10 mouse cellular contexts compared by ENCODE assay signal in the genomic region with DNA sequence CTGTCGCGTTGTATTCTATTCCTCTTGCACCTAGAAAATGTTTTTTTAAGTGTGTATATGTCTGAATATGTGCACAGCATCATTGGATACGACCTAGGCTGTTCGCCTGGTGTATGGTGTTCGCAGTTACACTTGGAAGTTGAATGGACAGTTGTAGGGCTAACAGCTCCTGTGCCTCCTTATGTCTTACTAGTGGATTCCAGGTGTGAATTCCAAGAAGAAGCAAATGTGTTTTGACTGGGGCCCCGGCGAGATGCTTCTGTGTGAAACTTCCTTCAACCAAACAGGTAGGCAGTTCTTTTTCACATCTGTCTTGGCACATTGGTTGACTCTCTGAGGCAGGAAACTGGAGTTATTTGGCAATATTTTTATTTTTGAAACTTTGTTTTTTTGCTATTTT. TPM values are rescaled to one million over a fixed set of nuclear protein-coding genes. Genes with fewer than 3 reads are reported as not detected.
DNase-seq lines count a peak whose midpoint lies in the region; ATAC-seq and TF ChIP-seq lines count a peak whose summit lies in the region.
"Had no signal": no experiment of that assay in that cellular context is flagged by ENCODE, and none has a peak within 500 bp of the region (broad histone marks: within the 10 kb centered on the region; RNA-seq: fewer than 3 reads in every experiment).

No protein-coding gene starts in this region.

- WGBS in cerebellum, adult 2 months: 12% methylated on average over 7 of the region's 7 CpGs
- 8% methylated on average over 7 of the region's 7 CpGs for WGBS in liver, embryonic 12.5 days (ENCODE audit: insufficient replicate concordance)

- H3K36me3 ChIP-seq in testis, adult 2 months (ENCODE audit: control insufficient read depth, insufficient read depth, low read length): peaks cover 4% of the 10 kb centered on the region
- H3K36me3 ChIP-seq in liver, embryonic 12.5 days: peaks cover 44% of the 10 kb centered on the region

- no peak for DNase-seq in cerebellum, adult 2 months
- DNase-seq in cerebellum, postnatal 36 days: no peak
- DNase-seq in testis, postnatal 10 days (ENCODE audit: low spot score): no peak
- no peak for DNase-seq in spleen, postnatal 14 days (ENCODE audit: low spot score in 2 of 2)
- DNase-seq in lung, postnatal 4 days: no peak
- no peak for DNase-seq in adrenal gland, postnatal 36 days
- DNase-seq: cerebellum, adult 8-10 months; thymus, adult 2 months had no signal

- H3K9ac ChIP-seq in liver, embryonic 12.5 days: peak overlapping the region; percentile 86

- H3K27me3 ChIP-seq in cerebellum, adult 2 months (ENCODE audit: control insufficient read depth, insufficient read depth, low read length): no peaks in the 10 kb centered on the region
- no peaks in the 10 kb centered on the region for H3K27me3 ChIP-seq in testis, adult 2 months (ENCODE audit: control insufficient read depth, insufficient read depth, low read length)
- H3K27me3 ChIP-seq in liver, embryonic 12.5 days (replicated peaks): no peaks in the 10 kb centered on the region

- no peak overlapping the region for H3K27ac ChIP-seq in cerebellum, adult 2 months (ENCODE audit: insufficient read depth, low read length)
- H3K27ac ChIP-seq in testis, adult 2 months (ENCODE audit: control insufficient read depth, insufficient read depth, low read depth, low read length): no peak overlapping the region; the same call in 1 of the 2 replicates
- peak overlapping the region; percentile 88 for H3K27ac ChIP-seq in liver, embryonic 12.5 days

- TF ChIP-seq CTCF in cerebellum, adult 2 months (IDR thresholded peaks at IDR 0.05; ENCODE audit: borderline replicate concordance, insufficient read depth, low read depth, low read length): no peak
- no peak for TF ChIP-seq CTCF in testis, adult 2 months (IDR thresholded peaks at IDR 0.05; ENCODE audit: control insufficient read depth, insufficient read depth, insufficient replicate concordance, low read depth, low read length)

- no peak for TF ChIP-seq POLR2A in cerebellum, adult 2 months (IDR thresholded peaks at IDR 0.05; ENCODE audit: borderline replicate concordance, insufficient read depth, low read length)
- TF ChIP-seq POLR2A in testis, adult 2 months (IDR thresholded peaks at IDR 0.05; ENCODE audit: control insufficient read depth, low read depth, low read length): no peak

- no peak for ATAC-seq in liver, embryonic 12.5 days

- H3K4me1 ChIP-seq in cerebellum, adult 2 months (ENCODE audit: control insufficient read depth, insufficient read depth, low read length): no peaks in the 10 kb centered on the region
- H3K4me1 ChIP-seq in testis, adult 2 months (ENCODE audit: control insufficient read depth, insufficient read depth, low read length): no peaks in the 10 kb centered on the region; the same call in 1 of the 2 replicates
- peaks cover 40% of the 10 kb centered on the region for H3K4me1 ChIP-seq in liver, embryonic 12.5 days

- no peaks in the 10 kb centered on the region for H3K9me3 ChIP-seq in liver, embryonic 12.5 days (replicated peaks)

- peak overlapping the region; percentile 89 for H3K4me3 ChIP-seq in cerebellum, adult 2 months (replicated peaks; ENCODE audit: insufficient read depth, low read depth, low read length)
- peak overlapping the region; percentile 97; the same call in 1 of the 2 replicates for H3K4me3 ChIP-seq in testis, adult 2 months (ENCODE audit: control insufficient read depth, low read depth, low read length)
- H3K4me3 ChIP-seq in liver, embryonic 12.5 days: peak overlapping the region; percentile 96

- peak overlapping the region; percentile 78 for H3K4me2 ChIP-seq in liver, embryonic 12.5 days

RNA-seq across cellular contexts. Expression of a gene that starts 0.7 kb away (rescaled TPM):
- 93.2 and 104 TPM in 2 replicates for polyA plus RNA-seq in cerebellum, adult 2 months (2012; rRNA removed)
- 36.3 and 42.6 TPM in 2 replicates for polyA plus RNA-seq in testis, adult 2 months (2012; rRNA removed)
- polyA plus RNA-seq in liver, embryonic 12.5 days (2016; fragmentation: Nextera tagmentation; extraction: Ambion mirVana): 202 and 216 TPM in 2 replicates
- 10 to 100 TPM; 44.0 to 44.8 TPM for total RNA-seq in adrenal gland, postnatal 36 days (2021)

RNA-seq across cellular contexts. Expression of a gene that starts 28.9 kb away (rescaled TPM):
- 260 and 273 TPM in 2 replicates for polyA plus RNA-seq in cerebellum, adult 2 months (2012; rRNA removed)
- 50.6 and 72.2 TPM in 2 replicates for polyA plus RNA-seq in testis, adult 2 months (2012; rRNA removed)
- 574 and 585 TPM in 2 replicates for polyA plus RNA-seq in liver, embryonic 12.5 days (2016; fragmentation: Nextera tagmentation; extraction: Ambion mirVana)
- 100 to 1,000 TPM; 248 to 259 TPM for total RNA-seq in adrenal gland, postnatal 36 days (2021)

RNA-seq across cellular contexts. Expression of a gene that starts 38.8 kb away (rescaled TPM):
- 55.9 and 57.5 TPM in 2 replicates for polyA plus RNA-seq in cerebellum, adult 2 months (2012; rRNA removed)
- polyA plus RNA-seq in testis, adult 2 months (2012; rRNA removed): 9.3 and 10.9 TPM in 2 replicates
- polyA plus RNA-seq in liver, embryonic 12.5 days (2016; fragmentation: Nextera tagmentation; extraction: Ambion mirVana): 83.1 and 87.3 TPM in 2 replicates
- total RNA-seq in adrenal gland, postnatal 36 days (2021): 100 to 1,000 TPM in 1 of 2 experiments, 10 to 100 TPM in 1; 97.7 to 102 TPM

RNA-seq across cellular contexts. Expression of a gene that starts 38.9 kb away (rescaled TPM):
- 64.2 and 68.0 TPM in 2 replicates for polyA plus RNA-seq in cerebellum, adult 2 months (2012; rRNA removed)
- 19.8 and 21.1 TPM in 2 replicates for polyA plus RNA-seq in testis, adult 2 months (2012; rRNA removed)
- 14.0 and 14.7 TPM in 2 replicates for polyA plus RNA-seq in liver, embryonic 12.5 days (2016; fragmentation: Nextera tagmentation; extraction: Ambion mirVana)
- total RNA-seq in adrenal gland, postnatal 36 days (2021): 10 to 100 TPM; 25.3 to 30.7 TPM

RNA-seq across cellular contexts. Expression of a gene that starts 47.8 kb away (rescaled TPM):
- polyA plus RNA-seq in cerebellum, adult 2 months (2012; rRNA removed): 86.9 and 97.3 TPM in 2 replicates
- 383 and 445 TPM in 2 replicates for polyA plus RNA-seq in testis, adult 2 months (2012; rRNA removed)
- 26.6 and 27.1 TPM in 2 replicates for polyA plus RNA-seq in liver, embryonic 12.5 days (2016; fragmentation: Nextera tagmentation; extraction: Ambion mirVana)
- total RNA-seq in adrenal gland, postnatal 36 days (2021): 100 to 1,000 TPM in 1 of 2 experiments, 10 to 100 TPM in 1; 73.4 to 195 TPM
